Mouse (Mus musculus) hindbrain, postnatal 0 days (tissue): ENCODE data around the gene Lrrc8d. TPM values are rescaled to one million over a fixed set of nuclear protein-coding genes. Genes with fewer than 3 reads are reported as not detected.
A peak's percentile ranks its signal among the peaks of the same experiment; 100 is the strongest.

Source experiments
- ATAC-seq: fragments of 200-750 bp; cut with Nextera tagmentation; 2 replicates; pipeline ENCODE4 v1.8.0; 2017; ENCODE audit warnings: mild to moderate bottlenecking, moderate TSS enrichment, moderate library complexity
- DNase-seq: peaks from one replicate; pipeline ENCODE4 v3.0.0-alpha.2; 2015; ENCODE audit warnings: low spot score
- H3K27ac ChIP-seq: fragments of 300-500 bp; sonication (generic); 2 replicates; pipeline ENCODE4 v1.5.1; 2014; ENCODE audit warnings: mild to moderate bottlenecking
- H3K27me3 ChIP-seq: fragments of 300-500 bp; sonication (generic); 2 replicates; pipeline ENCODE4 v1.6.1; 2014; ENCODE audit warnings: low read length, mixed read lengths; ENCODE audit not compliant: insufficient read depth
- H3K36me3 ChIP-seq: fragments of 300-500 bp; sonication (generic); 2 replicates; pipeline ENCODE4 v1.6.1; 2014; ENCODE audit warnings: low read length, mixed read lengths; ENCODE audit not compliant: insufficient read depth
- H3K4me1 ChIP-seq: fragments of 300-500 bp; sonication (generic); 2 replicates; pipeline ENCODE4 v1.6.1; 2014; ENCODE audit warnings: antibody characterized with exemption, low read length, mixed read lengths; ENCODE audit not compliant: insufficient read depth
- H3K4me2 ChIP-seq: fragments of 300-500 bp; sonication (generic); 2 replicates; pipeline ENCODE4 v1.6.1; 2014; ENCODE audit warnings: low read depth, mild to moderate bottlenecking, low read length, moderate library complexity, mixed read lengths
- H3K4me3 ChIP-seq: fragments of 300-500 bp; sonication (generic); 2 replicates; pipeline ENCODE4 v1.5.1; 2014; ENCODE audit warnings: low read length
- H3K9ac ChIP-seq: fragments of 300-500 bp; sonication (generic); replicated peaks from 2 replicates; pipeline ENCODE4 v1.6.1; 2014; ENCODE audit warnings: mild to moderate bottlenecking, low read length, moderate library complexity, mixed read lengths
- H3K9me3 ChIP-seq: fragments of 300-500 bp; sonication (generic); 2 replicates; pipeline ENCODE4 v1.6.1; 2016; ENCODE audit warnings: low read length, mixed read lengths
- CTCF ChIP-seq: IDR thresholded peaks from 2 replicates; pipeline ENCODE4 v1.5.1; 2016; ENCODE audit warnings: antibody characterized with exemption, control low read depth, low read depth
- WGBS: fragments of 180-500 bp; shearing (Covaris S2); extraction: QIAGEN DNeasy Blood & Tissue Kit; methylation state at CpG from one replicate; pipeline ENCODE4 v1.1.7; 2014; 5-methylcytosine and 5-hydroxymethylcytosine counted together
- polyA plus RNA-seq: library from polyadenylated mRNA; unstranded; fragments of >200 nt; fragmentation: Nextera tagmentation; extraction: Ambion mirVana; gene quantifications from 2 replicates; pipeline ENCODE4 v1.2.1, GENCODE M21; 2015
- total RNA-seq: library from RNA; depleted of rRNA; stranded (reverse); fragments of >200 nt; gene quantifications from 2 replicates; pipeline ENCODE4 v1.2.3, GENCODE M21; 2014

The Lrrc8d gene
- total and polyA plus RNA-seq, 2 experiments from 2014 or later, result 11.7 to 27.7 TPM

DNA sequence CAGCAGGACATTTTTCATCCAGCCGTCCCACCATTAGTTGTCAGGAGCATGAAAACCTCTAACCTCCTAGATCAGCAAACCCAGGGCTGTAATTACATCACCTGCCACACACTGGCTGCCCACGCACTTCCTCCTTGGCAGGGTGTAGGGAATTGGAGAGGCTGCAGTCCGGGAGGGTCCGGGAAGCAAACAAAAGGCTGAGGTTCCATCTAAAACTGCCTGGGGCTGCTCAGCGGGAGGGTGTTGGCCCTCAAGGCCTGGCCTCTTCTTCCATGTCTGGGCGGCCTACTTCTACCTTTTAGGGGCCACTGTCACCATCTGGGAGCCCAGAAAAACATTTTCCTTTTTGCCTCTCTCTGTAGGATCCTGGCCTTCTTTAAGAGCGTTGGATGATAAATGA, 1.1 kb upstream of the Lrrc8d start:
- H3K9ac ChIP-seq, result no peak overlapping the region
- no peak for ATAC-seq
- H3K4me3 ChIP-seq, result 0 out of 2 replicates have a peak overlapping the region, but pooled peaks have one; percentile 97
- no peak; the same call in 1 of the 2 replicates for TF ChIP-seq CTCF
- H3K9me3 ChIP-seq, result no peaks in the 10 kb centered on the region
- 23% methylated on average over 7 of the region's 7 CpGs for WGBS
- H3K4me2 ChIP-seq, result peak overlapping the region; percentile 63
- DNase-seq, result no peak
- H3K27ac ChIP-seq, result no peak overlapping the region
- no peaks in the 10 kb centered on the region for H3K36me3 ChIP-seq
- no peaks in the 10 kb centered on the region for H3K27me3 ChIP-seq
- H3K4me1 ChIP-seq, result peaks cover 4% of the 10 kb centered on the region

DNA sequence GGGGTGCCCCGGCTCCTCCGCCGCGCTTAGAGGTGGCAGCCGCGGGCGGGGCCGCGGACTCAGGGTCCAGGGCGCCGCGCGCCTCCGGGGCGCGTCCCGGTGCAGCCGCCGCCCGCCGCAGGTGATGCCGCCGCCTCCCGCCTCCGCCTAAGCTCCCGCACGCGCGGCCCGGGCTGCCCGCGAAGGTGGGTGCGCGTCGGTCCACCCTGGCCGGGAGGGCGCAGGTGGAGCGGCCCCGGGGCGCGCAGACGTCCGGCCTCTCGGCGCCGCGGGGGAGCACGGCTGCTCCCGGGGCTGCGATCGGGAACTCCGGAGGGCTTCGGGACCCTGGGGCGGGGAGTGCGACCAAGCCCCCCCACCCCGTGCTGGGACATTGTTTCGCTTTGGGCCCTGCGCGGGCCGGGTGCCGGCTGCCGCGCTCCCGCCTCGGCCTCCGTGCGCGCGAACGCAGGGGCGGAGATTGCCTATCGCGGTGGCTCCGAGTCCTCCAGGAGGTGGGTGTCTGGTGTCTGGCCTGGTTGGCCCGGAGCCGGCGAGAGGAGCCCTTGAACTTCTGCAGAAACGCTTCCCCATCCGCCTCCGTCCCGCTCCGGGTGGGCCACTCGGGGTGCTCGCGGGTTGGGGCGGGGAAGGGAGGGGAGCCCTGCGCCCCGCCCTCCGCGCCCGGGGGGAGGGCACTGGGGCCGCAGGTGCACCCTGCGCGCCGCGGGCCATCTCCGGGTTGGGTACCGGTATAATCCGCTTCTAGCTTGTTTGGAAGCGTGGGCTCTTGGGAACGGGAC, 492 bp downstream of the Lrrc8d start:
- under 1% methylated on average over 79 of the region's 101 CpGs for WGBS
- H3K4me1 ChIP-seq, result peaks cover 13% of the 10 kb centered on the region
- DNase-seq, result peak; percentile 77

DNA sequence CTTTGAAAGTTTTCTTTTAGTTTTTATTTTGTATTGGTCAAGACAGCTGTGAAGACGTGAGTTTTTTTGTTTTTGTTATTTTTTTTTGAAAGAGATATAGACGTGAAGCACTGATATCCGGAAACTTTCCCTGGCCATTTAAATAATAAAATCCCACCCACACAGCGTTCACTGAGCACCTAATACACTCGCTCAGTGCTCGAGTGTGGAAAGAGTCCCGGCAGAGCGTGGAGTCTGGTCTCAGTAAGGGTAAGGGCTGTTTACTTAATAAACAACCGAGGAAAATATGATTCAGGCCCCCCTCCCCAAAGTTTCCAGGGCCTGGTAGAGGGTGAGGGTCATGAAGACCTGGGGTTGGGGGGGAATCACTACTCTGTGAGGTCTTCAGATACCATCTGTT, 1.6 kb downstream of the Lrrc8d start:
- Histone ChIP-seq H3K27me3 (no peaks in the 10 kb centered on the region), H3K4me1 (peaks cover 13% of the 10 kb centered on the region), H3K4me2 (peak overlapping the region; percentile 63), H3K9me3 (no peaks in the 10 kb centered on the region), H3K27ac (no peak overlapping the region), H3K9ac (peak overlapping the region; percentile 100; the same call in 1 of the 2 replicates), H3K4me3 (peak overlapping the region; percentile 97), H3K36me3 (no peaks in the 10 kb centered on the region)
- no peak for ATAC-seq
- no peak for DNase-seq
- WGBS, result 62% methylated on average over 9 of the region's 9 CpGs
- TF ChIP-seq CTCF, result no peak

More for the DNA sequence above, 492 bp downstream of the Lrrc8d start:
- Histone ChIP-seq H3K27ac (peak overlapping the region; percentile 93), H3K9me3 (no peaks in the 10 kb centered on the region), H3K9ac (peak overlapping the region; percentile 100), H3K36me3 (no peaks in the 10 kb centered on the region), H3K4me3 (peak overlapping the region; percentile 97), H3K27me3 (no peaks in the 10 kb centered on the region), H3K4me2 (peak overlapping the region; percentile 63)
- peak; percentile 72 for ATAC-seq
- no peak for TF ChIP-seq CTCF

DNA sequence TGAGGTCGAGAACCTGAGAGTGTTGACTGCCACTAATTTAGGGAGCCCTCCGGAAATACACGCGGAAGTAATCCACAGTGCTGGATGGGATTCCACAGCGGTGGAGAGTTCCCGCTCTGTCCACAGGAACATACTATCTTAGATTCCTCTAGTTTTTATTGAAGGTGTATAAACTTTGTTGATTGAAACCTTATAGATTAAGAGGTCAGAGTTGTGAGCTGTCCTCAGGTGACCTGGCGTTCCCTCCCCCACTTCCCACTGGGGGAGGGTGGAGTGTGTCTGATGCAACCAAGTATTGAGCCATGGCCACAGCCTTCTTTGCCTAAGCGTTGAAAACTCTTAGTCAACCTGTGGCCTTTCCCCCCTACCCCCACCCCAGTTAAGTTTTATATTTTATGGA, 2.1 kb downstream of the Lrrc8d start:
- TF ChIP-seq CTCF, result no peak
- Histone ChIP-seq H3K27me3 (no peaks in the 10 kb centered on the region), H3K4me1 (peaks cover 13% of the 10 kb centered on the region), H3K36me3 (no peaks in the 10 kb centered on the region), H3K4me3 (no peak overlapping the region), H3K4me2 (peak overlapping the region; percentile 63; the same call in 1 of the 2 replicates), H3K9ac (no peak overlapping the region), H3K9me3 (no peaks in the 10 kb centered on the region), H3K27ac (no peak overlapping the region)
- DNase-seq (no peak), ATAC-seq (no peak)
- WGBS, result 87% methylated on average over 8 of the region's 8 CpGs

DNA sequence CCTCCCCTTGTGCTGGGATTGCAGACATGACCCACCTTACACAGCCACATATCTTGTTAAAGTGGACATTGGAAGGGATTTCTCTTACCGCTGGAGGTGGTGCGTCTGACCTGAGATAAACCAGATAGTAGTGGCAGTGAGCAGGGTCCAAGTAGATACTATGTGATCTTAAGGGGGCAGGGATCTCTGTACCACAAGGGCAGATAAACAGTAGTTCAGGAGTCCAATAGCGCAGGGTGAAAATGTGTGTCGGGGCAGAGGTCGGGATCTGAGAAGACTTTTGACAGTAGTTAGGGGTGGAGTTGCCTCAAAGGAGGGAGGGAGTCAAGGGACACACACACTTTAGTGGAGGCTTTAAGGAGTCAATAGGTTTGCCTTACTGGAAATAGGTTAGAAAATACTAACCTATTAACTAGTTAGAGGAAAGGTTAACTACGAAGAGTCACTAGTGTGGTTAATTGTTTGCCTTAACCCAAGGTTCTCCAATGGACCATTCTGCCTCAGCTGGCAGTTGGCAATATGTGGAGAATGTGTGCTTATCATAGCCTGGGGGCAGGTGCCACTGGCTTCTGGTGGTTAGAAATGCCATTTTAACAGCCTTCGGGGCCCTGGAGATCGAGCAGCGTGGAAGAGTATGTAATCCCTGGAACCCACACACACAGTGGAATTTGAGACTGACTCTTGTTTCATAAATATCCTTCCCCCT, 3.0 kb downstream of the Lrrc8d start:
- no peak overlapping the region for H3K27ac ChIP-seq
- H3K9ac ChIP-seq, result no peak overlapping the region
- TF ChIP-seq CTCF, result no peak
- H3K36me3 ChIP-seq, result no peaks in the 10 kb centered on the region
- DNase-seq (no peak), ATAC-seq (no peak)
- peaks cover 13% of the 10 kb centered on the region for H3K4me1 ChIP-seq
- 81% methylated on average over 9 of the region's 9 CpGs for WGBS
- H3K9me3 ChIP-seq, result no peaks in the 10 kb centered on the region
- no peaks in the 10 kb centered on the region for H3K27me3 ChIP-seq
- no peak overlapping the region for H3K4me2 ChIP-seq
- H3K4me3 ChIP-seq, result no peak overlapping the region

DNA sequence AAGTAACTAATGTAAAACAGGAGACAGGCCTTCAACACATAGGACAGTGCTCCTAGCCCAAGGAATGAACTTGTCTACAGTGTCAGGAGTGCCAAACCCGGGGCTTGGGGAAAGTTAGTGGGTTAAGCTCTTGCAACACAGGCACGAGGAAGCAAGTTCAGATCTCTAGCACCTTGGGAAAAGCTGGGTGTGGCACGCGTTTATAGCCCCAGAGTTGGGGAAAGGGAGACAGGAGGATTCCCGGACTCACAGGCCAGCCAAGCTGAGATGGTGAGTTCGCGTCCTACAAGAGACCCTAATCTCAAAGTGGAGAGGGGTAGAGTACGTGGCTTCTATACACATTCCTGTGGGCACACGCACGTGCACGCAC, 3.5 kb downstream of the Lrrc8d start:
- ATAC-seq (no peak), DNase-seq (no peak)
- H3K9ac ChIP-seq, result no peak overlapping the region
- H3K36me3 ChIP-seq, result no peaks in the 10 kb centered on the region
- WGBS, result 89% methylated on average over 11 of the region's 11 CpGs
- no peaks in the 10 kb centered on the region for H3K27me3 ChIP-seq
- H3K4me2 ChIP-seq, result no peak overlapping the region
- H3K27ac ChIP-seq, result no peak overlapping the region
- H3K4me3 ChIP-seq, result no peak overlapping the region
- no peak for TF ChIP-seq CTCF
- no peaks in the 10 kb centered on the region for H3K9me3 ChIP-seq
- peaks cover 13% of the 10 kb centered on the region for H3K4me1 ChIP-seq
